Mouse (Mus musculus): ENCODE results near the gene Sclt1. TPM values are rescaled to one million over a fixed set of nuclear protein-coding genes. Genes with fewer than 3 reads are reported as not detected.

Gene Sclt1
- total RNA-seq, 2 experiments from 2014 or later: 5.0 to 5.4 TPM

DNA sequence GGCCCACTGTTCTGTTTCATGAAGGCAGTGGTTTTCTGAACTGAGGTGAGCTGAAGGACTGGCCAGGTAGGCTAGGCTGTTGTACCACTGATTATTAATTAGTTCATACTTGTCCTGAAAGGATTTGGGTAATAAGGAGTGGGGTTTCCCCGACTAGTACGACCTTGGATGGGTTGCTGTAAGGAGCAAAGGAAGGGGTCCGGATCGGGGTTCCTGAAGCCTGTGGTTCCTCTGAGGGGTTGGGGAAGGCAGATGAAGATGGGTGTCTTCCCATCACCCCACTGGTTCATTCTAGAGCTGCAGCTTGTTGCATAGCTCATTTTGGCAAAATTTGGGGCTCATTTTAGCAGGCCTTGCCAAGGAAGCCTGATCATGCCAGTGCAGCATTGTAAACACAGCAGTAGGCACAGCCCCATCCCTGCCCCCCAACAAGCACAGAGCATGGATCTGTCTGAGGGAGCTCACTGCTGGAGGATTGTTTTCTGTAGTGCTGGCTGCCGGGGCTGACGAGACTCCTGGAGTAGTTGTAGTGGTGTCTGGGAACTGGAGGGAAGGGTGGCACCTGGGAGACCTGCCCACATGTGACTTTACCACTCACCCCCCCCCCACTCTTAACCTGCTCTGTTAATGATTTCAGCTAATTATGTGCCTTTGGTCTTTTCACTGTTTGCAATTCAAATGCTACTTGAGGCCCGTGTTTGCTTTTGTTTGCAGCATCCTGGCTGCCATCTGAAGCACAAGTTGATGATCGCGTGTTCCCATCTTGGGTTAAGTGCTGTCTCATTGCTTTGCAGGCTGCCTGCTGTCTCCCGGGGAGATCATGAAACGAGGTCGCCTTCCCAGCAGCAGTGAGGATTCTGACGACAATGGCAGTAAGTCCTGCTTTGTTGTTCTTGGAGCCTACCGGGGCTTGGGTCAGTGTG is 161.7 kb downstream of the Sclt1 start:
- intact Hi-C loops (cut with DNase I): no loop called here
- no peak for DNase-seq
- Histone ChIP-seq H3K4me3 (no peak overlapping the region), H3K27ac (peak overlapping the region; percentile 70)
- TF ChIP-seq CTCF (IDR thresholded peaks at IDR 0.05): no peak

DNA sequence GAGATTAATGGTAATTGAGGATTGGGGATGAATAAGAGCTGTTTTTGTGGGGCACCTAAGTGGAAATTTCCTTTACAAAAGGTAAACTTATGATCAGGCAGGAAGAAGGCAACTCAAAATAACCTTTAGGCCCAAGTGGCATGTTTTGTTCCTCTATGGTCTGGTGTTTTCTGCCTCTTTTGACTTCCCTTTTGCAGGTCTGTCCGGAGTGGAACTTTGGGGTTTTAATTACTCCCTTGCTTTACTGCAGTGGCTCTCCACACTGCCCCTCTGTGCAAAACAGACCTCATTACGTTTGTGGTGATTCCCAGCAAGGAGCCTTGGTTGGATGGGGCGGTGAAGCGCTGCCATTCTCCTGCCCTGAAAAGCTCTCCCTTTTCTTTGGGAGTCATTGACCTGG is 162.4 kb downstream of the Sclt1 start:
- intact Hi-C loops (cut with DNase I): no loop called here
- no peak for TF ChIP-seq CTCF (IDR thresholded peaks at IDR 0.05)
- H3K27ac ChIP-seq: peak overlapping the region; percentile 70

DNA sequence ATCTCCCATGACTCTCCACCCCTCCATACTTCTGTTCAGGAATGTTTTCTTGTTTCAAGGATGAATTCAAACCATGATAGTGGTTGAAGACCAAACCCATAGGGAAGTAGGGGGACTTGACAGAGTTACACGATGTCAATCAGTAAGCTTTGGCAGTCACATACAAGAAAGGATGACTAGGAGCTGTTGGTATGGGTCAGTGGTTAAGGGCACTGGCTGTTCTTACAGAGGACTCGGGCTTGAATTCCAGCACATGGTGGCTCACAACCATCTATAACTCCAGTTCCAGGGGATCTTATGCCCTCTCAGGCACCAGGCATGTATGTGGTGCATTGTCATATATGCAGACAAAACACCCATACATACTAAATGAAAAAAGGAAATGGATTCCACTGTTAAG is 165.1 kb downstream of the Sclt1 start:
- intact Hi-C loops (cut with DNase I): no loop called here
- no peak for DNase-seq

More for the DNA sequence above, 162.4 kb downstream of the Sclt1 start:
- DNase-seq: no peak
- no peak overlapping the region for H3K4me3 ChIP-seq

More for the DNA sequence above, 165.1 kb downstream of the Sclt1 start:
- H3K27ac ChIP-seq: no peak overlapping the region
- no peak for TF ChIP-seq CTCF (IDR thresholded peaks at IDR 0.05)
- no peak overlapping the region for H3K4me3 ChIP-seq

Other genes starting within 250 kb of the Sclt1 start
- gene Jade1, start 186.8 kb downstream of the Sclt1 start, total RNA-seq (2021): 10 to 100 TPM; 17.5 to 24.2 TPM
- 1 to 10 TPM; 3.3 to 4.7 TPM for gene D3Ertd751e, start 97 bp upstream of the Sclt1 start, total RNA-seq (2021)